Mouse (Mus musculus) frontal cortex, adult (tissue): ENCODE measurements around the gene Ssc5d.
"Not testable (repeated sequence)": the region's sequence is repeated elsewhere in the genome, so short reads cannot be mapped to it uniquely, and the experiment has no call there.

ENCODE experiments used
- ATAC-seq: cut with Nextera tagmentation; 2 replicates; pipeline ENCODE4 v1.9.2; 2017; ENCODE audit warnings: mild to moderate bottlenecking, moderate library complexity, mixed read lengths; ENCODE audit not compliant: low TSS enrichment

The Ssc5d gene

DNA sequence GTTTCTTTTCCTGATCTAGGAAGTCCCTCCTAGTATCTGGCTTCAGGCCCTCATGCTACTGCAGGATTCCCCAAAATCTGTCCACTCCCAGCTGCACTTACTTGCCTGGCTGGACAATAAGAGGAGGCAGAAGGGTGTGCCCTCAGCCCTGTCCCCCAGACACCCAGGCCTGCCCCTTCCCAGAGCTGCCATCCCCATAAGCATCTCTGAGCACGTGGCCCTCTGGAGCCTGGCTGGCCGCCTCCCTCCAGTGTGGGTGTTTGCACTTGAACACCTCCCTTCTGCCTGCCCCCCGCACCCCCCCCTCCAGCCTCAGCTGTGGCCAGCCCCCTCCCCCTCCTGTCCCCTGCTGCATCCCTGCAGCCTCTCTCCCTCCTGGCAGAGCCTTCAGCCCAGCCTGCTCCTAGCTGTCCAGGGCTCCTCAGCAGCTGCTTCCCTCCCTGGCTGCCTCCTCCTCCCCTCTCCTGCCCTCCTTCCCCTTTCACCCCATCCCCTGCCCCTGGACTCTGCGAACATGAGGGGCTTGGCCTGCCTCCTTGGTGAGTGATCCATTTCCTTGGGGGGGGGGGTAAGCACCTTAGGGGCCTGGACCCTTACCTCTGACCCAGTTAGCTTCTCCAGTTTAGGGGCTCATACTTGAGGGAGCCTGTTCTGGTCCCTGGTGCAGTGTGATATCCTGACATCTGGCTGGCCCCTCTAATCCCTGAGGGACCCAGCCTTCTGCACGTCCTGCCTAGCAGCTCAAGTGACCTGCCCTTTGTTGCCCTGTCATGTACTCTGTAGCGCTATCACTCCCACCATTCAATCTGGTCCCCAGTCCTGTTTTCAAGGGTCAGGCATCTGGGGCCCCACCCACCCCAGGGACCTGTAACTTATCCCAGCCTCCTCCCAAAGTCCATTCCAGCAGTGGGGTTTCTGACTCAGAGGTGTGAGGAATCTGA lies at the start of gene Ssc5d:
Gene Ssc5d, plus strand, starts transcription at position 345 of the 941 bp plus-strand sequence.
- no peak for ATAC-seq

DNA sequence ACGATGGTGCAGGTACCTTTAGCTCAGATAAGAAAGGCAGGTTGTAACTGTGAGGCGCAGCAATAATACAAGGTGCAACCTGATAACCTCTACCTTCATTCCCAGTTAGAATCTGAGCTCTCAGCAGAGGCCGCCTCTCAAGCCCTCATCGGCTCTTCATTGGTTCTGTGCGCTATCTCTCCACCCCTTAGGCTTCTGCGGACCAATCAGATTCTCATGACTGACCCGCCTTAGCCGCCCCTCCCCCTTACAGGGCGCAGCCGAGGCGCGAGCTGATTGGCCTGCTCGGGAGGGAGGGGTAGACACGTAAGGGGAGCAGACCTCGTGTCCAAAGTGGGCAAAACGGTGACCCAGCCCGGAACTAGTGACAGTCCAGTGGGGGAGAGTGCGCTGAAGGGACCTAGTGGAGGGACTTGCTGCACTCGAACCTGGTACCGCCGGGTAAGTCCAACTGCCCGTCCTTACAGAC lies 48.8 kb upstream of the Ssc5d start, which contains the start of gene Isoc2a:
Gene Isoc2a, plus strand, starts transcription at position 401 of the 469 bp plus-strand sequence.
- peak; percentile 100 for ATAC-seq

DNA sequence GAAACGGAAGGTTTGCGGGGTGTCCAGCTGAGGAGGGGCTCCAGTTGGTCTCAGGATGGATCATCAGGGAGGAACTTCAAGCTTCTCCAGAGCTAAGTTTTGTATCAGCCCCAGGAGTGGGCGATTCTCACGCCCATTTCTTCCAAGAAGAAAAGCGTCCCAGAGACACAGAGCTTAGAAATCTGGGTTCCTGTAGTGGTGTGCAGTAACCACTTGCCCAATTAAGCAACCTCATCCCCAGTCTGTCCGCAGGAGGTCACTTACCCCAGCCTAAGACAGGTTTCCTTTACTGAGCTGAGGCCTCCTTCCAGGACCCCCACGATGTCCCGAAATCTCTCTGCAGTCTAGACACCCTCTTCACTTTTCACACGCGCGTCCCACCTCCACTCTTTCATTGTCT lies 48.4 kb upstream of the Ssc5d start:
- ATAC-seq, result peak; percentile 20; the same call in 1 of the 2 replicates

DNA sequence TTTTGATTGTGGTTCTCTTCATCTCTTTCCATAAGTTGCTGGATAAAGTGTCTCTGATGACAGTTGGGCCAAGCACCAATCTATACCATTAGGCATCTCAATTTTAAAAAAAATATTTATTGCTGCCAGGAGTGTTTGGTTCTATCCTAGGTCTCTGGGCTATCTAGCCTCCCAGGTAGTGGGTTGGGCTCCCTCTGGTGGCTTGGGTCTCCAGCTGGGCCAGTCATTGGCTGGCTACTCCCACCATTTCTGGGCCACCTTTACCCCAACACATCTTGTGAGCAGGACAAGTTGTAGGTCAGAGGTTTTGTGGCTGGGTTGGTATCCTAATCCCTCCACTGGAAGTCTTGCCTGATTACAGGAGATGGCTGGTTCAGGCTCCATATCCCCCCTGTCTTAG lies 47.4 kb upstream of the Ssc5d start:
- no peak for ATAC-seq

DNA sequence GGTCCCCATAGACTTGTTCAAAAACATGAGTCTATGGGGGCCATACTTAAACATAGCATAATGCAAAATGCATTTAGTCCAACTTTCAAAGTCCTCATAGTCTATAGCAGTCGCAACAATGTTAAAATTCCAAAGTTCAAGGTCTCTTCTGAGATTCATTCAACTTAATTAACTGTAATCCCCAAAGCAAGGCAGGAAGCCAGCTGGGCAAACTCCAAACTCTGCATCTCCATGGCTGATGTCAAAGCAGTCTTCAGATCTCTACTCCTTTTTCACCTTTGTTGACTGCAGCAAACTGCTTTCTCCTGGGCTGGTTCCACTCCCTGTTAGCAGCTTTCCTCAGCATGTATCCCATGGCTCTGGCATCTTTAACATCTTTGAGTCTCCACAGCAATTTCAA lies 46.5 kb upstream of the Ssc5d start:
- not testable (repeated sequence) for ATAC-seq

DNA sequence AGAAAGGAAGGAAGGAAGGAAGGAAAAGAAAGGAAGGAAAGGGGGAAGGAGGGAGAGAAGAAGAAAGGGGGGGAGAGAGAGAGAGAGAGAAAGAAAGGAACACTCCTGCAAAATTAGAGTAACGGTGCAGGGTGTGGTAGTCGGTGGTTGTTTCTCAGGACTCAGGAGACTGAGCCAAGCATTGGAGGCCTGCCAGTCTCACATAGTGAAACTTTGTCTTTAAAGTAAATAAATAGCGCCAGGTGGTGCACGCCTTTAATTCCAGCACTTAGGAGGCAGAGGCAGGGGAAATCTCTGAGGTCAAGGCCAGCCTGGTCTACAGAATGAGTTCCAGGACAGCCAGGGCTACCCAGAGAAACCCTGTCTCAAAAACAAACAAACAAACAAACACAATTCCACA lies 38.9 kb upstream of the Ssc5d start:
- ATAC-seq, result no peak

DNA sequence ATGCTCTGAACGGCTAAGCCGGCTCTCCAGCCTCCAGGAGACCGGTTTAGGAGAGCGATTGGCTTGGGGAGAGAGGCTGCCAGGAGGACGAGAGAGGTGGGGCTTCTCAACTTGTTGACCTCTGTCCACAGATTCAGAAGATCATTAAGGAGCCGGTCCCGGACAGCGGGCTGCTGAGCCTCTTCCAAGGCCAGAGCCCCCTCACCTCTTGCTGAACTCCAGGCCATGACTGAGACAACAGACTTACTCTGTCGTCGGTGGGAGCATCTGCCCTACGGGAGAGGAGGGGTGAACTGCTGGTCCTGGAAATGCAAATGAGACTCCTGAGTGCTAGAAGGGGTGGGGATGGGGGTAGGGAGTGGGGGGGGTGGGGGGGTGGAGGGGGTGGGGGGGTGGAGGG lies 30.4 kb upstream of the Ssc5d start:
- no peak for ATAC-seq

DNA sequence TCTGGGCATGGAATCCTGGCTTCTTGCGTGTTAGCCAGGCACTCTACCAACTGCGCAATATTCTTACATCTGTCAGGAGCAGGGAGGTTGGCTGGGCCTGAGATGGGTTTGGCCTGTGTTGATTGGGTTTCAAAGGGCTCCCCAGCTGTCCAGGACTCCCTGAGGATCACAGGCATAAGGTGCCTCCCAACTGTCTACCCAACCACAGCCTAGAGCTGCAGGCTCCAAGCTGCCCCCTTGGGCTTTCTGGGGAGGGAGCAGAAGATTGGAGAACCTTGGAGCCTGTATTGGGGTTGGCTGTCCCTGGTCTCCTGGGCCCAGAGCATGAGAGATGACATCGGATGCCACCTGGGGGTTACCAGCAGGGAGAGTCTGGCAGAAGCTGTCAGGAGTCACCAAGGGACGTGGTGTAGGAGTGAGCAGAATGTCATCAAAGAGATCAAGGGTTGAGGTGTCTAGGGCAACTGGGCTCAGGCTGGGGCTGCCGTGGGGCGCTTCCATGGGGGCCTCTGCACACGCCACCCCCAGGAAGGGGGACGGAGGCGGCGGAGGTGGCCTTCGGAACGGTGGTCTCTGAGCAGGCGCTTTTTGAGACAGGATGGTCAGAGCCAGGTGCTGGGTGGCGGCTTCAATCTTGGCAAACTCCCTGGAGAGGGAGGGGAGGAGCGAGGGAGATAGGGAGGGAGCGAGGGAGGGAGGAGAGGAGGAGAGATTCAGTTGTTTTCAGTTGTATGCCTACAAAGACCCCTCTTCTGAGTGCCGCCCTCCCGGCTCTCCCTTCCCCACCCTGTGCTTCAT lies 26.5 kb upstream of the Ssc5d start:
- no peak for ATAC-seq

DNA sequence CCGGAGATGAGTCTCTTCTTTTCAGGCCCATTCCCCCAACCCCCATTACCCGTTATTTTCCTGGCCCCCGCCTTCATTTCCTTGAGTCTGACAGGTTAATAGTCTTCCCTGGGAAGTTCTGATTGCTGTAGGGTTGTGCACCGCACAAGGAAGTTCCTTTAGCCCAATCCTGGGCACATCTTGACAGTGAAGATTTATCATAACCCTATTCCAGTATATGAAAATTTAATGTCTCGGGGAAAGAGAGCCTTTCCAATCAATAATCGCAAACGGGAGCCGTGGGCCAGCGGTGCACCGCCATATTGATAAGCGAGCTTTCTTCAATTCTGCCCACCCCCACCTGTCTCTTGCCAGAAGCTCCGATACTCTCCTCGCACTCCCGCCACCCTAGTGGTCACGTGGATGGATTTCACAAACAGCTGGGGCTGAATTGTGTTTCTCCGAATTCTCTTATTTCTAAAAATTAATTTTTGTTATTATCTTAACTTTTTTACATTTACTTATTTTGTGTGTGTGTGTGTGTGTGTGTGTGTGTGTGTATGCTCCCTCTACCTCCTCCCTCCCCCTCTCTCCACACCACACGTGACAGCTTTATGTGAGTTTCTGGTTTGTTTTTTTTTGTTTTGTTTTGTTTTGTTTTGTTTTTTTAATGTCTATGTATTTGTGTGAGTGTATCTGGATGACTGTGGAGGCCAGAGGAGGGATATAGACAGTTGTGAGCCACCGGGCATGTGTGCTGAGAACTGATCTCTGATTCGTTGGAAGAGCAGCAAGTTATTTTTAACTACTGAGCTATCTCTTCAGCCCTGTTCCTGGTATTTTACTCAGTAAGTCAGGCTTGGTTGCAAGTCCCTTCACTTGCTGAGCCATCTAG lies 25.7 kb upstream of the Ssc5d start:
- peak; percentile 73; the same call in 1 of the 2 replicates for ATAC-seq

DNA sequence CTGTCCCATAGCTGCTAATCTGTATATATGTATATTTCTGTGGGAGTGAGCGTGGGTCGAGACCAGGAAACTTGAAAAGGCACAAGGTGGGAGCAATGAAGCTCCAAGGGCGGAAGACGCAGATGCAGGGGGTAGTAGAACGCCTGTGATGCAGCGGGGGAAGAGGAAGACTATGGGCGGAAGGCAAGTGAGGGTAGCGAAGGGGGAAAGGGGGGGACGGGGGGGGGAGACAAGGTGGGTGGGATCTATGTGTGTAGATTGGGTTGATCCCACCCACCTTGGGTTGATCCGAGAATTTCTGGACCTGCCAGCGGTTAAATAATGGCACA lies 25.1 kb upstream of the Ssc5d start:
- ATAC-seq, result no peak

DNA sequence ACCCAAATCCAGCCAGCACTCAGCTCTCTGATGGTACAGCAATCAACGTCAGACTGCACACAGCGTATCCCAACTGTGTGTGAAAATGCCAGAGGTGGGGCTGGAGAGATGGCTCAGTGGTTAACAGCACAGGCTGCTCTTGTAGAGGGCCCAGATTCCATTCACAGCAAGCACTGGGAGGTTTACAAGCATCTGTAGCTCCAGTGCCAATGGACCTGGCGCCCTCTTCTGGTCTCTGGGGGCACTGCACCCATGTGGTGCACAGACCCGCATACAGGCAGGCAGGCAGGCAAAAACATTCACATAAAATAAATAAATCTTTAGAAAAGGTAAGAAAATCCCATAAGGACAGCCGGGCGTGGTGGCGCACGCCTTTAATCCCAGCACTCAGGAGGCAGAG lies 24.4 kb upstream of the Ssc5d start:
- no peak for ATAC-seq

DNA sequence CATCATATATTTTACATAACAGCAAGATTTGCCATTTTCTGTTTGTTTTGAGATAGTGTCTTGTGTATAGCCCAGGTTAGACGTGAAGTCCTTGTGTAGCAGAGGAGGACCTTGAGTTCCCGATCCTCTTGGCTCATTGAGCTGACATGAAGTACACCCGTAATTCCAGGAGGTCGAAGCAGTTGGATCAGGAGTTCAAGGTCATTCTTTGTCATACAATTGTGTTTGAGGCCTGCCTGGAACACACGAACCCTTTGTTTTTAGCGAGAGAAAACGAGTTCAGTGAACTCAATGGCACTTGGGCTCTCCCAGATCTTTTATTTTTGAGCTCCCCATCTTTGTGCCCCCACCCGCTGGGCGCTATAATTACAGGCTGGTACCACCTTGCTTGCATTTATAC lies 23.2 kb upstream of the Ssc5d start:
- no peak for ATAC-seq

DNA sequence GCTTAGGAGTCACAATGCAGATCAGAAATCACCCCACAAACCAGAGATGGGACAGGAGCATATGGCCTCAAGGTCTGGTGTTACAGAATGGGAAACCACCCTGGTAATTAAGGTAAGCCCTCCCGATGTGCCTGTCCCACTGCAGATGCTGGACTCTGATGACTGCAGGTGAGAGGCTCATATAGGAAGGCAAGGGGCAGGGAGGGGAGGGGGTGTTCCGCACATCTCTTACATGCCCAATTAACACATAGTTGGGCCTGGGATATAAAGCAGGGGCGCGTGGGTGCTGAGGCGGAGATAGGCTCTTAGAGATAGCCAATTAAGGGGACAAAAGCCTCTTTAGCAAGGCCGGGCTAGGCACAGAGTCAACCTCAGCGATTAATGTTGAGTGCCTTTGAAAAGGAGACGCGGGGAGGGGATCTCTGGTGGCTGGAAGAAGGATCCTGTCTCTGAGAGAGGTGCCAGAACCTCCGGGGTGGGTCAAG lies 19.1 kb upstream of the Ssc5d start, which contains the start of gene Gm36210:
Gene Gm36210, minus strand, starts transcription at position 51 of the 485 bp plus-strand sequence.
- ATAC-seq, result no peak

DNA sequence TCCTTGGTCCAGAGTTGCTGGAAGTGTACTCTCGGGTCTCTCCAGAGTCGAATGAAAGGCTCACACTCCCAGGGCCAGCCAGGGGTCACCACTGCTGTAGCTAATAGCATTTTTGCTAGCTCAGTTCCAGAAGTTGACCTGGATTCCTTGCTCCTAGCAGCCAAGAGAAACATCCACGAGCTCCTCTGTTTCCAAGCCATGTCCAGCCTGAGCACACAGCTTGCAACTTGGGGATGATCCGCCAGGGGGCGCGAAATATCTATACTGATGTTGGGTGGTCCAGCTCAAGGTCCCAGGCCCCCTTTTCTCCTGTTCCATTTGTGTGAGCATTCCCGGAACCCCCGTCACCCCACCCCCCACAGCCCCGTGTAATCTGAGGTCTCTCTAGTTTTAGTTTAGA lies 14.0 kb upstream of the Ssc5d start:
- no peak for ATAC-seq

DNA sequence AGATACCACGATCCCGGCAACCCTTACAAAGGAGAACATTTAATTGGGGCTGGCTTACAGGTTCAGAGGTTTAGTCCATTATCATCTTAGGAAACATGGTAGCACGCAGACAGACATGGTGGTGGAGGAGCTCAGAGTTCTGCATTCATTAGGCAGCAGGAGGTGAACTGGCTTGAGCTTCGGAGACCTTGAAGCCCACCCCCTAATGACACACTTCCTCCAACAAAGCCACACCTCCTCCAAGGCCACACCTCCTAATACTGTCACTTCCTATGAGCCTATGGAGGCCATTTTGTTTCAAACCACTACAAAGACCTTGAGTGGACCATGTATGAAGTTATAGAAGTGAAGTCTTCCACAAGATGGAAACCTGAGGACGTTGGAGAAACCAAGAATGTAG lies 13.3 kb upstream of the Ssc5d start:
- no peak for ATAC-seq

DNA sequence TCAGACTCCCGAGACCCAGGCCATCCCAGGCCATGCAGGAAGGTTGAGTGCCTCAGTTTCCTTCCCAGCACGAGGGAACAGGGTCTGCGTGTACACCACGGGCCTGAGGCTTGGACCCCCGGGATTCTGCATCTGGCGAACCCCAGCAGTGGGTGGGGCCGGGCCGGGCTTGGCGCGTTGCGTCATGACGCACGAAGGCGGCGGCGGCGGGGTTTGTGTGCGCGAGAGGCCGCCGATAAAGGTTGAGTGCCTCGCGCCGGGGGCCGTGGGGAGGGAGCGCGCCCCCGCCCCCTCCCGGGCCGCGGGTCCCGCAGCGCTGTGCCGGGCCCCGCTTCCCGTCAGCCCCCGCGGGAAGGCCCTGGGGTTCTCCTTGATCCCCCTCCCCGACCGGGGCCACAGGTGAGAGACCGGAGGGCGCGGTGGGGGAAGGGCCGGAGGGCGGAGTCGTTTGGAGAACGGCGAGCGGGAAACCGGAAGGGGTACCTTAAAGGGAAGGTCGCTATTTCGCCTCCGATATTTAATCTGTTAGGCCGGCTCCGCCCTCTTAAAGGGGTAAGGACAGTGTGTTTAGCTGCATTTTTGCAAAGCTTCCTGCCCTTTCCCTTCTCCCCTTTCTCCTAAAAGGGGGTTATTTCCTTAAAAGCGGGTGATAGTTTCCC lies 10.4 kb upstream of the Ssc5d start, which contains the start of gene Zfp628:
Gene Zfp628, plus strand, starts transcription at position 211 of the 659 bp plus-strand sequence.
- peak; percentile 87 for ATAC-seq

DNA sequence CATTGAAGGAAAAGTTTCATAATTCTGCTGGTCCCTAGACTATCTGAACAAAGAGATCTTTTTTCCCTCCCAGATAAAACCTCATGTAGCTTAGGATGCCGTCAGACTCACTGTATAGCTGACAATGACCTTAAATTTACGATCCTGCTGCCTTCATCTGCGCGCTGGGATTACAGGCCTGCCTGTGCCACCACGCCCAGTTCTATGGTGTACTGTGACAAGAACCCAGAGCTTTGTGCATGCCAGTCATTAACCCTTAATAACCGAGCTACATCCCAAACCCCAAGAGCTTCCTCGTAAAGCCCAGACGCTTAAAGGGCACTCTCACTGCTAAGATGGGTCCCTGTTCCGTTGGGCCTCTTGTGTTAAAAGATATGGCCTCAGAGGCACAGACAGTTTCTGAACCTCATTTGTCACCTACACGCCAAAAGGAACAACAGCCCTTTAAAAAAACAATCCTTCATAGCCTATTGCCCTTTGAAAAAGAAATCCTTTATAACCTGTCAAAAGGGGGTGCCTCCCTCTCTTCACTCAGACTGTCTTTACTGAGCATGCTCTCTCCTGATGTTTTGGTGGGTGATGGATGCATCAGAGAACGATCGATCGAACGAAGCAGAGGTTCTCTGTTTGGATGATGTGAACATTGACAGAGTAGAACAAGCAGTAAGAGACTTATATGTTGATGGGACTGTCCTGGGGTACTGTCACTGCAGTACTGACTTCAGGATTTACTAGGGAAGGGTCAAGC lies 9.7 kb upstream of the Ssc5d start:
- ATAC-seq, result peak; percentile 28

DNA sequence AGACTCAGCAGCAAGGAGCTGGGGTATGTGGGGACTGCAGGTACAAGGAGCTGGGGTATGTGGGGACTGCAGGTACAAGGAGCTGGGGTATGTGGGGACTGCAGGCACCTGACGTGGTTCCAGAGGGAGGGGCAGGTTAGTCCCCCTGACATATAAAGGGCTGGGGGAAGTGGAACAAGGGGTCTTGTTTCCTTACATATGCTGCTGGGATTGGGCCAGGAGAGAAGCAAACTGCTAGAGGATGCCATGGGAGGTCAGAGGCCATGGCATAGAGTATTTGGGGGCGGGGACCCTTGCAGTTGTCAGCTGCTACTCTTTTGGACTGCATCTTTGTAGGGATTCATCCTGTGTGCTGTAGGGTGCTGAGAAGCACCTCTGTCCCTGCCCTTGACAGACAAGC lies 8.1 kb upstream of the Ssc5d start:
- ATAC-seq, result no peak

DNA sequence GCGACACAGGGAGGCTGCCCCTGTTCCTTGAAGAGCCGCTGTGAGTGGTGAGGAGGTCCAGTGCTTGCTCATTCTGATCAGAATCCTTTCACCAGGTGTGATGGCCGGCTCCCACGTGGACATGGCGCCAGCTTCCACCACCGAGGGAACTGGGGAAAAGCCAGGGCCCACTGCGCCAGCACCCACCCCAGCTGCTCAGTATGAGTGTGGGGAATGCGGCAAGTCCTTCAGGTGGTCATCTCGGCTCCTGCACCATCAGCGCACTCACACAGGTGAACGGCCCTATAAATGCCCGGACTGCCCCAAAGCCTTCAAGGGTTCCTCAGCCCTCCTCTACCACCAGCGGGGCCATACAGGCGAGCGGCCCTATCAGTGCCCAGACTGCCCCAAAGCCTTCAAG lies 6.9 kb upstream of the Ssc5d start:
- no peak for ATAC-seq

DNA sequence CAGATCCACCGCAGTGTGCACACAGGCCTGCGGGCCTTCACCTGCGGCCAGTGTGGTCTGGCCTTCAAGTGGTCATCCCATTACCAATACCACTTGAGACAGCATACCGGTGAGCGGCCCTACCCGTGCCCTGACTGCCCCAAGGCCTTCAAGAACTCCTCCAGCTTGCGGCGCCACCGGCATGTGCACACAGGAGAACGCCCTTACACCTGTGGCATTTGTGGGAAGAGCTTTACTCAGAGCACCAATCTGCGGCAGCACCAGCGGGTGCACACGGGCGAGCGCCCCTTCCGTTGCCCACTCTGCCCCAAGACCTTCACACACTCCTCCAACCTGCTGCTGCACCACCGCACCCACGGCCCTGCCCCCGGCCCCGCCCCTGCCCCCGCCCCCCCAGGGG lies 6.5 kb upstream of the Ssc5d start:
- ATAC-seq, result no peak
